Mouse (Mus musculus) E14TG2a.4 (cell line): Measurements from ENCODE around the gene Rad51.

Source experiments
- CTCF ChIP-seq: conservative IDR thresholded peaks from 2 replicates; pipeline ENCODE4 v1.5.1; 2014; ENCODE audit warnings: low read length
- NANOG ChIP-seq: IDR thresholded peaks from 2 replicates; pipeline ENCODE4 v1.6.1; 2014; ENCODE audit warnings: borderline replicate concordance, low read length, mixed read lengths

DNA sequence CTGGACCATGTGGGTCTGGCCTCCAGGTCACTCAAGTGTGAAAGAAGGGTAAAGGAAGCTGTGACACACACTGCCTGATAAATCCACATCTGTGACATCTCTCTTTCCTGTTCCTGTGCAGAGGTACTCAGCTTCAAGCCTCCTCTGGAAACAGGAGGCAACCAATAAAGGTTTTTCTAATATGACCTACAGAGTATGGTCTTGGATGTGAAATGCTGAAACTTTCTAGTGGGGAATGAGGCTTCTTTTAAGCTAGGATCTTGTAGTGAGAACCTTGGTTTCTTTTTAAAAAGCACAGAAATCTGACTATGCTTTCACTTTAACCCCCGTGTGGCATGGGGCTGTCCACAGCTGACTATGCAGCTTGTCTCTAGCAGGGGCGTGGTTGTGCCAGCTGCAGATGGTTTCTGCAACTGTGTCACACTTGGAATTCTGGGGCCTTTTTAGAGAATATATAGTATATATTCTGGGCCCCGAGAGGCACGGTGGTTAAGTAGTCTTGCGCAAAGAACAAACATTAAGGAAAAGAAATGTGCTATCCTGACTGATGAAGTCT is 64.9 kb downstream of the Rad51 start:
- TF ChIP-seq CTCF (no peak), NANOG (no peak)
